Mouse (Mus musculus) left cerebral cortex, adult 2 months (tissue): ENCODE measurements around the gene Oaz1. TPM values are rescaled to one million over a fixed set of nuclear protein-coding genes. Genes with fewer than 3 reads are reported as not detected.

Experiments
- DNase-seq, 2 experiments: peaks; one replicate each; pipeline ENCODE4 v3.0.0; 2021 to 2022; ENCODE audit warnings: low spot score in 2 of 2, mixed read lengths in 1 of 2; ENCODE audit errors: extremely low spot score in 1 of 2
- H3K27ac ChIP-seq: fragments of 200-600 bp; 2 replicates; pipeline ENCODE4 v1.8.1; 2022
- H3K4me3 ChIP-seq: fragments of 200-600 bp; 2 replicates; pipeline ENCODE4 v1.8.1; 2022
- CTCF ChIP-seq: fragments of 200-600 bp; IDR thresholded peaks from 2 replicates; pipeline ENCODE4 v1.8.1; 2022; ENCODE audit warnings: antibody characterized with exemption, mild to moderate bottlenecking, moderate library complexity
- intact Hi-C: fragments of 180-260 bp; cut with DNase I; formaldehyde crosslinking; loops from one replicate; pipeline ENCODE4 v1.15.1; 2025
- total RNA-seq, 2 experiments: library from RNA; stranded (reverse); gene quantifications; 2 replicates each; pipeline ENCODE4 v1.2.3; 2021

The Oaz1 gene
- total RNA-seq, 2 experiments from 2014 or later = 476 to 536 TPM

DNA sequence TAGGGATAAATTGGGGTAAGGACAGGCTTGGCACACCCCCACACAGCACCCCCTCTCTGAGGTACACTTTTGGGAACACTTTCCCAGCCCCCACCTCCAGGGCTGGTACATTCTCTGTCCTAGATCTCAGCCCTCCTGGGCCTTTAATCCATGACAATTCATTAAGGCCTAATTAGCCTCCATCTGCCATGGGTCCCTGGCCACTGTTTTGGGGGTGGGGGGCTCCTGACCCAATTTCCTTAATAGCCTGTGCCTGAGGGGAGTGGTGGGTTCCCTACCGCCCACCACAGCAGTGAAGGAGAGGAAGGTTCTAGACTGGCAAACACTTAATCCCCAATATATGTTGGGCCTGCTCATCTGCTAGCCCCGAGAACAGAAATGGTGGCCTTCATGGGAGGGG is 15.2 kb downstream of the Oaz1 start:
- H3K27ac ChIP-seq = peak overlapping the region; percentile 56; the same call in 1 of the 2 replicates

GRCm38 (mm10) chr10:80842334-80842733 is 15.9 kb downstream of the Oaz1 start:
- Histone ChIP-seq H3K27ac (peak overlapping the region; percentile 84; the same call in 1 of the 2 replicates), H3K4me3 (peak overlapping the region; percentile 60)
- TF ChIP-seq CTCF = no peak
- DNase-seq = peak; percentile 58 to 60
- intact Hi-C loops = no loop called here

More for the DNA sequence above, 15.2 kb downstream of the Oaz1 start:
- intact Hi-C loops = no loop called here
- no peak for DNase-seq
- TF ChIP-seq CTCF = no peak
- H3K4me3 ChIP-seq = no peak overlapping the region

DNA sequence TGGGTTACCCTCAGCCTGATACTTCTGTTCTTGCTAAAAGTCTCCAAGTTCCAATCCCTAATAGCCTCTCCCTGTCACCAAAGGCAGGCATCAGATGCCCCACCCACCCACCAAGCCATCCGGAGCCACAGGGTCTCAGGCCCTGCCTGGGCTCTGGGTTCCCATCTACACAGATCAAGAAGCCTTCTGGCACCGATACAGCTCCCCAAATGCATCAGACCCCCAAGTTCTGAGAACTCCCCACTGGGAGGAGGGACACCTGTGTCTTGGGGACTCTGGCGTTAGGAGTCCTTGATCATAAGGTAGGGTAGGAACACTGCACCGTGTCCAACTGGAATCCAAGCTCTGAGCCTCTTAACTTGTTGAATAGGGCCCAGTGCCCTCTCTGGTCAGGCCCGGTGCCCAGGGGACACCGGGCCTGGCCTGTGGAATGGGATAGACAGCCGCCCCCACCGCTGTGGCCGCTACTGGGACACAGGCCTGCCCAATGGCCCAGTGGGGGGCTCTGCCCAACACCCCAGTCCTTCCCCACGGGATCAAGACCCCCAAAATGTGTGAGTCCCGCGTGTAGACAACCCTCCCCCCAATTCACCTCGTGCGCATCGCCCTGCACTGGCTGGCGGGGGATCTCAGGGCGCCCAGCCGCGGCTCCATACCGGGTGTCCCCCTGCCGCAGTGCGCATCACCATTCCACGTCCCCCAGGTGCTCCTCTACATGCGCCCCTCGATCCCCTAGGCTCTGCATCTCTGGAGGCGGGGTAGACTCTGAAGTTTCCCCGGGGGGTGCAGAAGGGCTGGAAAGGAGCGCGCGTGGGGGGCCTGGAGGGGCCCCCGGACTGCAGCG is 16.9 kb downstream of the Oaz1 start:
- intact Hi-C loops = no loop called here
- DNase-seq = no peak
- Histone ChIP-seq H3K4me3 (peak overlapping the region; percentile 60), H3K27ac (peak overlapping the region; percentile 84)
- TF ChIP-seq CTCF = no peak

GRCm38 (mm10) chr10:80843931-80844547 is 17.6 kb downstream of the Oaz1 start, which contains the start of gene Lingo3:
TSS of gene Lingo3 (minus strand) at chr10:80844039.
- Histone ChIP-seq H3K4me3 (peak within 1 kb of the TSS; percentile 60), H3K27ac (peak within 1 kb of the TSS; percentile 84)
- no peak for TF ChIP-seq CTCF
- intact Hi-C loops = no loop called here
- DNase-seq = peak; percentile 71 to 74

GRCm38 (mm10) chr10:80845055-80845693 is 18.7 kb downstream of the Oaz1 start:
- DNase-seq = no peak
- TF ChIP-seq CTCF = no peak
- Histone ChIP-seq H3K27ac (no peak overlapping the region; the same call in 1 of the 2 replicates), H3K4me3 (no peak overlapping the region)
- intact Hi-C loops = no loop called here

GRCm38 (mm10) chr10:80845732-80846131 is 19.3 kb downstream of the Oaz1 start:
- H3K27ac ChIP-seq = no peak overlapping the region
- H3K4me3 ChIP-seq = no peak overlapping the region
- intact Hi-C loops = no loop called here
- DNase-seq = peak; percentile 52 to 55
- no peak for TF ChIP-seq CTCF

DNA sequence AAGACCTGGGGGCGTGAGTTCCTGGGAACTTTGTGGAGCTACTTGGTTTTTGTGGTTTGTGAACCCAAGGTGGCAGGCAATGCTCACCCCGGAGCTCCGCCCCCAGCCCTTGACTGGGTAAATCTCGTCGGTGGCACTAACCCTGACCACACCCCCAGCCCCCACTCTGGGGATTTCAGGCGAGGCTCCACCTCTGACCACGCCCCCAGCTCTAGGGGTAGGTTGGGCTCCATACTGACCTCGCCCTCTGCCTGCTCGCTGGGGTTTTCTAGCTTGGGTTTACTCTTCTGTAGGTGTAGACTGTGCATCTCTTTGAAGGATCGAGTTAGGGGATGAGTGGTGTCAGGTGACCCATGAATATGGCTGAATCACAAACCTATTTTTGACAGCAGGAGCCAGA is 22.1 kb downstream of the Oaz1 start:
- Histone ChIP-seq H3K4me3 (no peak overlapping the region), H3K27ac (no peak overlapping the region)
- no peak for TF ChIP-seq CTCF
- intact Hi-C loops = no loop called here
- no peak for DNase-seq

DNA sequence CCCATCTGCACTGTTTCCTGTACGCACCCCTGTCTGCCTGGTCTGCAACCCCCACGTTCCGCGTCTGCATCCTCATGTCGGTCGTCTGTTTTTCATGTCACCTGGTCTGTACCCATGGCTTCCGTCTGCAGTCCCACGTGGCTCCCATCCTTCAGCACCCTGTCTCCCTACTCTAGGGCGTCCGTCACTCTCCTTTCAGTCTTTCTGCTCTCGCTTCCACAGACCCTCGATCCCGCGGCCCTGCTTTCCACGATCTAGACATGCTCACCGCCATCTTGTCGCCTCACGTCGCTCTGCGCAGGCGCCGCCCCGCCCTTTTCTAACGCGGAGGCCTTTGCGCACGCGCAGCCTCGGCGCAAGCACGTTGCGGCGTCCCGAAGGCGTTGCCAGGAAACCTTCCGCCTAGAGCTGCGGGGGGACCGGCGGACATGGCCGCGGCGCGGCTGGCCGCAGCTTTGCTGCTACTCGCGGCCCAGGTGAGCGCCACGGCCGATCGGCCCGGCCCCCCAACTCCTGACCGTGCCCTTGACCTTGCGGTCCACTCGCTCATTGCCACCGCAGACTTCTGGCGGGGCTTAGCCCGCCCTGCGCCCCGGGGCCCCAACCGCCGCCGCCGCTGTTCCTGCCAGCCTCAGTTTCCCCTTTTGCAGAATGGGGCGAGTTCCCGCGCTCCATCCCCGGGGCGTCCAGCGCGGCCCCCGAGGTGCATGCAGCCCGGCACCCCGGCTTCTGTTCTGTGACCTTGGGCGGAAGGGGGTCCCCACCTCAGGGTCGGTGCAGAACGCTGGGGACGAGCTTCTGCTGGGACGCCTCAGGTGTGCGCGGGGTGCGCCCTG is 28.7 kb downstream of the Oaz1 start, which contains the start of the genes Lsm7 and Sppl2b:
Gene Lsm7, minus strand, starts transcription at position 297 of the 836 bp plus-strand sequence.
Gene Sppl2b, plus strand, starts transcription at position 363 of the 836 bp plus-strand sequence.
- DNase-seq = peak; percentile 97 to 99
- Histone ChIP-seq H3K27ac (peak within 1 kb of the TSS; percentile 82), H3K4me3 (peak within 1 kb of the TSS; percentile 98)
- intact Hi-C loops = loop anchor here (1.0 kb wide), 1 partner anchor 29 kb away; the partner anchor contains the start of gene Oaz1
- TF ChIP-seq CTCF = no peak

DNA sequence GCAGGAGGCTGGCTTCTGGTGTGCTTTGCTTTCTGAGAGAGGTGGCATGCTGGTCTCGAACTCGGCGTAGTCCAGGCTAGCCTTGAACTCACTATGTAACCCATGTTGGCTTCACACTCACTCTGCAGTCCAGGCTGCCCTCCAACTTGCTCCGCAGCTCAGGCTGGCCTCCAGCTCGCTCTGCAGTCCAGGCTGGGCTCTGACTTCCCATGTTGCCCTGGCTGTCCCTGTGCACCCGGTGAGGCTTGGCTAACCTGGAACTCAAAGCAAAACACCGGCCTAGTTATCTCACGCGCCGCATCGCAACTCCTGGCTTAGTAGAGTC is 29.3 kb downstream of the Oaz1 start:
- intact Hi-C loops = loop anchor here (1.0 kb wide), 1 partner anchor 29 kb away; the partner anchor contains the start of gene Oaz1
- no peak for TF ChIP-seq CTCF
- DNase-seq = no peak
- Histone ChIP-seq H3K4me3 (peak overlapping the region; percentile 98), H3K27ac (peak overlapping the region; percentile 82)

DNA sequence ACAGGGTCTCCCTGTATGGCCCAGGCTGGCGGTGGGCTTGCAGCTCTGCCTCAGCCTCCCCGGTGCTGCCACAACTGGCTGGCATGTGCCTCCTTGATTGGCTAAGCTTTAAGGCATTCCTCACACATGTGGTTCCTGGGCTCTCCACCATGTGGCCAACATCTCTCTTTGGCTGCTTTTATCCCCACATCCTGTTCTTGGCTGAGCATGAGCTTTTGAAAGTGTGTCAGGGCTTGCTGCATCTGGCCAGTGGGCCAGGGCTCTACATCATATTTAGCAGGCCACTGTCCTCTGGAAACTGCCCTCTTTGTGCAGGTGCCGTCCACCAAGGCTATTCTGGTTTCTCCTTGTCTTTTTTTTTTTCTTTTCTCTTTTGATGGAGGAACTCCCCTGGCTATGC is 29.8 kb downstream of the Oaz1 start:
- intact Hi-C loops = no loop called here
- Histone ChIP-seq H3K4me3 (peak overlapping the region; percentile 98), H3K27ac (peak overlapping the region; percentile 82; the same call in 1 of the 2 replicates)
- DNase-seq = no peak
- TF ChIP-seq CTCF = peak; percentile 16; the same call in 1 of the 2 replicates

GRCm38 (mm10) chr10:80856908-80857307 is 30.5 kb downstream of the Oaz1 start:
- TF ChIP-seq CTCF = no peak
- H3K4me3 ChIP-seq = 0 out of 2 replicates have a peak overlapping the region, but pooled peaks have one; percentile 6
- intact Hi-C loops = no loop called here

More at GRCm38 (mm10) chr10:80856908-80857307, 30.5 kb downstream of the Oaz1 start:
- no peak for DNase-seq
- peak overlapping the region; percentile 37; the same call in 1 of the 2 replicates for H3K27ac ChIP-seq
